Mouse (Mus musculus): ENCODE measurements around the gene Rpl9-ps6.

DNA sequence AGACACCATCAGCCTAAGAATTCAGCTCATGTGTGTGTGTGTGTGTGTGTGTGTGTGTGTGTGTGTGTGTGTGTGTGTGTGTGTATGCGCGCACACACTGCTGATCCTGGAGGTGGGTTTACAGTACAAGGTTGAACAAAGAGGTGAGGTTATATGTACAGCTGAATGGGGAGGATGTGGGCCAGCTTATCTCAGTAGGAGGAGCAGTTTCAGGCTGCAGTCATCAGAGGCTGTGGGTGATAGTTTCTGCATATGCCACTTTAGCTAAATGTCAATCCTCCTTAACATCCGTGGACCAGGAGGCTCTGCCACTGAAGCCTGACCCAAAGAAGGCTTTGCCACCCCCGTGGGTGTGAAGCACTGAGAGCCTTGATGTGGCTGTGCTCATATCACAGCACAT, 1.1 kb downstream of the Rpl9-ps6 start:
- no peak for TF ChIP-seq POLR2A (IDR thresholded peaks at IDR 0.05; ENCODE audit: insufficient read depth, low read depth, low read length)
- TF ChIP-seq CTCF (IDR thresholded peaks at IDR 0.05; ENCODE audit: insufficient read depth, low read depth, low read length), result no peak

All from olfactory bulb, adult 2 months (tissue).